Mouse (Mus musculus) heart, adult 2 months (tissue): ENCODE measurements around the gene Stat5a.

Experiments used
- EP300 ChIP-seq: fragments of 200-500 bp; IDR thresholded peaks from 2 replicates; pipeline ENCODE4 v1.6.1; 2011; ENCODE audit warnings: low read depth, low read length, control low read depth; ENCODE audit not compliant: insufficient read depth
- POLR2A ChIP-seq: fragments of 200-500 bp; IDR thresholded peaks from 2 replicates; pipeline ENCODE4 v1.6.1; 2011; ENCODE audit warnings: mild to moderate bottlenecking, low read depth, low read length, control low read depth; ENCODE audit not compliant: insufficient read depth

GRCm38 (mm10) chr11:100852088-100852487 is 7.1 kb upstream of the Stat5a start:
- TF ChIP-seq EP300 (no peak), POLR2A (no peak)
